Mouse (Mus musculus) CD4-positive naive resting alpha-beta T cell, adult 76 days (primary cell): ENCODE measurements around the gene Psmd9. TPM values are rescaled to one million over a fixed set of nuclear protein-coding genes. Genes with fewer than 3 reads are reported as not detected.

Source experiments
- total RNA-seq: library from RNA; stranded (reverse); gene quantifications from one replicate; pipeline ENCODE4 v1.2.4, GENCODE M21; 2023

Gene Psmd9
- 28.8 TPM for total RNA-seq

DNA sequence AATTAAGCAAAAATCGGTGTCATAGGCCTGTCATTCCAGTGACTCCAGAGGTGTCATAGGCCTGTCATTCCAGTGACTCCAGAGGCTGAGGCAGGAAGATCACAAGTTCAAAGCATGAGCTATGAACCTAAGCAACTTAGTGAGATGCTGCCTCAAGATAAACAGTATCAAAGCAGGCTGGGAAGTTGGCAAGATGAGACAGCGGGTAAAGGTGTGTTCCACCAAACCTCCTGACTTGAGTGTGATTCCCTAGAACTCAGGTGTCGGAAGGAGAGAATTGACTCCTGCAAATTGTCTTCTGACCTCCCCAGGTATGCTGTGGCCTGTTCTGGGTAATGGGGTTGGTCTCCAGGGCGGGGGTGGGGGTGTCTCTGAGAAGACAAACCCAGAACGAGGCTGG is at the start of gene Psmd9:
Gene Psmd9 (plus strand): TSS at position 130 of the 400 bp plus-strand sequence.

DNA sequence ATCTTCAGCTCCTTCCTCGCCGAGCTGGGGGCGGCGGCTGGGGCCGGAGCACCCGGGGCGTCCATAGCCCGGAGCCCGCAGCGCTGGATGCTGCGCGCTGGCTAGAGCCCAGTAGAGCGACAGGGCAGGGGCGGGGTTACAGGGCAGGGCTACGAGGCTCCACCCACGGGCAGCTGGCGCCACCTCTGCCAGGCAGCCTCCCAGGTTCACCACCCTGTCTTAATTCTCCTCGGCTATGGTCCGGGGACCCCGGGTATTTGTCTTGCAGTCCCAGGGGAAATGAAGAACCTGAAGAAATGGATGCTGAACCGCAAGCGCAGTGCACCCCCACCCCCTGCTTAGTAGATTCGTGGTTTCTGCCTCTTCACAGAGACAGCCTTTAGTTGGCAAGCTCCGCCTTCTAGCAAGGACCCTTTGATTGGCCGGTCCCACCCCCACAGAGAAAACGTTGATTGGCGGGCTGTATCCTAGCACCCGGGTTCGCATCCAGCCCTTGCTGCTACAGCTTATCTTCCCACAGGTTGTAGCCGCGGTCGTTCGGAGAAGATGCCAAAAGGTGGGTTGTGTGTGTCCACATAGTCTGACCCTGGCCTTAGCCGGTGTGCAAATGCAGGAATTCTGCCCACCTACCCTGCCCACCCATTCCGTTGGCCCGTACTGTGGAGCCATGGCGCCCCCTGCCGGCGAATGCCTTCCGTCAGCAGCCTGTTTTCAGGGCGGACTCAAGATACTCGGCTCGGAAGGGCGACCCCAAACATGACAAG is 36.7 kb upstream of the Psmd9 start, which contains the start of gene Rhof:
Gene Rhof (minus strand): TSS at position 385 of the 764 bp plus-strand sequence.

DNA sequence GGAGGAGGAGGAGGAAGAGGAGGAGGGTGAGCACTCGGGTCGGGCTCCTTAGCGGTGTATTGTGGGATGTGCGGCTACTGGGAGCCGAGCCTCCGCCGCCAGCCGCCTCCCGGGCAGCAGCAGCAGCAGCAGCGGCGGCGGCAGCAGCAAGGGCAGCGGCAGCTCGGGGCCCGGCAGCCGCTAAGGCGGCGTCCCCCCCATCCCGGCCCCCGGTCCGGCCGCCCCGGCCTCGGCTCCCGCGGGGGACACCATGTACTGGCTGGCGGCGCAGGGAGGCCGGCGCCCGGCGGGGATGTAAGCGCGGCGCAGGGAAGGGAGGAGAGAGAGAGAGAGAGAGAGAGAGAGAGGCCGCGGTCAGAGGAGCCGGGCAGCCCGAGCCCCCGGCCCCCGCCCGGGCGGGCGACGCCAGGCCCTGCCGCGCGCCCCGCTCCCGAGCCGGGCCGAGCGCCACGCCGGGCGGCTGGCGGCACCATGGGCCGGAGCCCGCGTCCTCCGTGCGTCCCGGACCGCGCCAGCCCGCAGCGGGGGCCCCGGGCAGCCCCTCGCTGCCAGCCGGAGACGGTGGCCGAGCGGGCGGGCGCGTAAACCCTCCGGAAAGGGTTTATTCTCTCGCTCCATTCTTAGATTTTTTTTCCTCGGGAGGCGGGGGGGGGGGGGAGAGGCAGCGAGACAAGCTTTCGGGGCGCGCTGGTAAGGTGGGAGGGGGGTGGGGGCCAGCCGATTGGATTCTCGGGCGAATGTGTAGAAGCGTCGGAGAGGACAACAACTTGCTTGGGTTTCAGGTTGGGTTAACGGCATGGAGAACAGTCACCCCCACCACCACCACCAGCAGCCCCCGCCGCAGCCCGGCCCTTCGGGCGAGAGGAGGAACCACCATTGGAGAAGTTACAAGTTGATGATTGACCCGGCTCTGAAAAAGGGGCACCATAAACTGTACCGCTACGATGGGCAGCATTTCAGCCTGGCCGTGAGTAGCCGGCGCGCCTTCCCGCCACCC is 26.8 kb upstream of the Psmd9 start, which contains the start of gene Setd1b:
Gene Setd1b (plus strand): TSS at position 33 of the 997 bp plus-strand sequence.

DNA sequence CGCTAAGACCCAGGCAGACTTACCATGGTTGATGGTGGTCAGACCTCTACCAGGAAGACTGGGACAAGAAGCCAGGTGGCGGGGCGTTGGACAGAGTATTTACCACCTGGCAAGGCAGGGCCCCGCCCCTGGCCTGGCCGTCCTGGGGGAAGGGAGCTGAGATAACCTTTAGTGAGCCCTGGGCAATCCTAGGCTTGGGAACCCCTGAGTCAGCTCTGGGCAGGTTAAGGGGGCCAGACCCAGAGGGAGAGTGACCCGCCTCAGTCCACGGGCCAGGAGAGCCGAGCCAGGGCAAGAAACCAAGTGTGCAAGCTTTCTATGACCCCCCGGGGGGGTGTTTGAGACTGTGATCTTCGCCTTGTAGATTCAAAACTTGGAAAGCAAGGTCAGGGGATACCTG is 13.4 kb downstream of the Psmd9 start, which contains the start of gene Hpd:
Gene Hpd (minus strand): TSS at position 77 of the 400 bp plus-strand sequence.

DNA sequence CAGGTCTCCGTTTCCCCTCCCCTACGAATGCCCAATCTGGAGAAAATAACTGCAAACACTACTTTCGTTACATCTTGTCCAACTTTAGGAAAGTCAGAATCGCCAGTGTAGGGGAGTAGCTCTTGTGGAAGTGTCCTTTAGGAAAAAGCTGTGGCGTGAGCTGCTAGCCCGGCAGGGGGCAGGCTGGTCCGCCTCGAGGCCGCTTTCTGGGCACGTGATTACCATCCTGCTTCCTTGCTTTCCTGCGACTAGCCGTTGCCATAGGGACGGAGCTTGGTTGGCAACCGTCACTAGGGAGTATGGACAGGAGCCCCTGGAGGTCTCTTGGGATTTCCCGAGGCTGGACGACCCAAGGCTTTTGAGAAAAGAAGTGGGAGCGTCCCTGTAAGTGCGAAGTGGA is 82.6 kb downstream of the Psmd9 start, which contains the start of gene Wdr66:
Gene Wdr66 (plus strand): TSS at position 269 of the 400 bp plus-strand sequence.

Other genes with a start within 250 kb of the Psmd9 start
- gene Kdm2b, start 179.6 kb upstream of the Psmd9 start, total RNA-seq = 87.6 TPM
- gene Orai1, start 154.3 kb upstream of the Psmd9 start, total RNA-seq = 85.6 TPM
- gene Morn3, start 122.4 kb upstream of the Psmd9 start, total RNA-seq = not detected
- gene Tmem120b, start 101.0 kb upstream of the Psmd9 start, total RNA-seq = 7.9 TPM
- 69.0 TPM for gene Rhof, start 36.7 kb upstream of the Psmd9 start, total RNA-seq
- 97.1 TPM for gene Setd1b, start 27.2 kb upstream of the Psmd9 start, total RNA-seq
- not detected for gene Hpd, start 13.3 kb downstream of the Psmd9 start, total RNA-seq
- gene Wdr66, start 82.7 kb downstream of the Psmd9 start, total RNA-seq = 1.9 TPM
- gene Bcl7a, start 174.4 kb downstream of the Psmd9 start, total RNA-seq = 18.7 TPM
- gene Mlxip, start 225.4 kb downstream of the Psmd9 start, total RNA-seq = 97.0 TPM